Mouse (Mus musculus) testis, postnatal 14 days (tissue): ENCODE data around the gene Cpa5.

Source experiments
- DNase-seq: peaks from one replicate; pipeline ENCODE4 v3.0.0; 2021; ENCODE audit warnings: low spot score

Cpa5 gene

GRCm38 (mm10) chr6:30644462-30644861 lies 33.7 kb downstream of the Cpa5 start:
- no peak for DNase-seq

GRCm38 (mm10) chr6:30645379-30645778 lies 34.6 kb downstream of the Cpa5 start:
- no peak for DNase-seq

GRCm38 (mm10) chr6:30649651-30650296 lies 39.0 kb downstream of the Cpa5 start:
- no peak for DNase-seq

GRCm38 (mm10) chr6:30652425-30653188 lies 41.8 kb downstream of the Cpa5 start:
- no peak for DNase-seq

GRCm38 (mm10) chr6:30653518-30653917 lies 42.7 kb downstream of the Cpa5 start:
- no peak for DNase-seq

- no peak for DNase-seq
Observed at GRCm38 (mm10) chr6:30654402-30654859, 43.6 kb downstream of the Cpa5 start.

- no peak for DNase-seq
Observed at GRCm38 (mm10) chr6:30654932-30655331, 44.1 kb downstream of the Cpa5 start.

- DNase-seq, result no peak
Observed at GRCm38 (mm10) chr6:30657279-30657678, 46.5 kb downstream of the Cpa5 start.

GRCm38 (mm10) chr6:30658619-30659018 lies 47.8 kb downstream of the Cpa5 start:
- DNase-seq, result no peak

- DNase-seq, result no peak
Observed at GRCm38 (mm10) chr6:30664776-30665175, 54.0 kb downstream of the Cpa5 start.

GRCm38 (mm10) chr6:30665296-30665695 lies 54.5 kb downstream of the Cpa5 start:
- no peak for DNase-seq

GRCm38 (mm10) chr6:30666043-30666442 lies 55.2 kb downstream of the Cpa5 start:
- DNase-seq, result no peak

GRCm38 (mm10) chr6:30667585-30667984 lies 56.8 kb downstream of the Cpa5 start:
- no peak for DNase-seq

- DNase-seq, result no peak
Observed at GRCm38 (mm10) chr6:30671696-30672095, 60.9 kb downstream of the Cpa5 start.

- DNase-seq, result no peak
Observed at GRCm38 (mm10) chr6:30673764-30674561, 63.2 kb downstream of the Cpa5 start.

GRCm38 (mm10) chr6:30674714-30675280 lies 64.0 kb downstream of the Cpa5 start:
- no peak for DNase-seq

GRCm38 (mm10) chr6:30675281-30675771 lies 64.5 kb downstream of the Cpa5 start:
- no peak for DNase-seq

GRCm38 (mm10) chr6:30676506-30676905 lies 65.7 kb downstream of the Cpa5 start:
- DNase-seq, result no peak

GRCm38 (mm10) chr6:30677591-30677990 lies 66.8 kb downstream of the Cpa5 start:
- DNase-seq, result no peak

GRCm38 (mm10) chr6:30678482-30678881 lies 67.7 kb downstream of the Cpa5 start:
- no peak for DNase-seq

- DNase-seq, result no peak
Observed at GRCm38 (mm10) chr6:30679567-30679966, 68.8 kb downstream of the Cpa5 start.

GRCm38 (mm10) chr6:30680442-30680841 lies 69.6 kb downstream of the Cpa5 start:
- DNase-seq, result no peak
